Mouse (Mus musculus) ovary, postnatal 14 days (tissue): Measurements from ENCODE around the gene Prpsap2.
"Not testable (repeated sequence)": the region's sequence is repeated elsewhere in the genome, so short reads cannot be mapped to it uniquely, and the experiment has no call there.

Experiments used
- DNase-seq: peaks from one replicate; pipeline ENCODE4 v3.0.0; 2022; ENCODE audit warnings: low spot score

Gene Prpsap2

DNA sequence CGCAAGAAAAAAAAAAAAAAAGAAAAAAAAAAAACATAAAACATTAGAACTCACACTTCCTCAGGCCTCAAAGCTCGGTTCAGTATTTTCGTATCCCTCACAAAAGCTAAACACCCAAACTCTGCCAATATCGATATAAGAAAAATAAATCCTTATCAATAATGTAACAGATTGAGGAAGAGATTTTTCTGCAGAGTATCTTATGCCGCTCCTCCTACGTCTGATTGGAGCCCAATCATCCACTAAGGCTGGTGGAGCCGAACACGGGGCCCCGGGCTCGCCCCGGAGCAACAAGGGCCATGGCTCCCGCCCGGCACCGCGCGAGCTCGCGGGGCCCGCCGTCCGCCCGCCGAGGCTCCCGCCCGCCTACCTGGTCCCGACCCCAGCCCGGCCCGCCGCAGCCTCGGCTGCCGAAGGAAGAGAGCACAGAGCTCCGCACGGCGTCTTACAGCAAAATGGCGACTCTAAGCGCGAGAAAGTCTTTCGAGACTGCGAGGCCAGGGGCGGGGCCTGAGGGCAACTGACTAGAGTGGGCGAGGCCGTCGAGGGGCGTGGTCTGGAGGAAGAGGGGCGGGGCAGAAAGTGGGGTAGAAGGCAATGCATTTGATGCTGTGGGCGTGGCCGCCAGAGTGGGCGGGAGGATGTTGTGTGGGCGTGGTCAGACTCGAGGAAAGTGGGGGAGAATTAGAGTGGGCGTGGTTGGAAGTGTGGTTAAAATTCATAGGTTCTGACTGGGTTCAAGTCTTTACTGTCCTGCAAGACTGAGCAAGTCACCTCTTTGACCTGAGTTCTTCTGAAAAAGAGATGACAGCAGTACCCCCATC is at the start of gene Prpsap2:
Gene Prpsap2, minus strand, starts transcription at position 505 of the 824 bp plus-strand sequence.
- DNase-seq: peak; percentile 100

- no peak for DNase-seq
Measured at GRCm38 (mm10) chr11:61809793-61810192, 47.9 kb upstream of the Prpsap2 start.

DNA sequence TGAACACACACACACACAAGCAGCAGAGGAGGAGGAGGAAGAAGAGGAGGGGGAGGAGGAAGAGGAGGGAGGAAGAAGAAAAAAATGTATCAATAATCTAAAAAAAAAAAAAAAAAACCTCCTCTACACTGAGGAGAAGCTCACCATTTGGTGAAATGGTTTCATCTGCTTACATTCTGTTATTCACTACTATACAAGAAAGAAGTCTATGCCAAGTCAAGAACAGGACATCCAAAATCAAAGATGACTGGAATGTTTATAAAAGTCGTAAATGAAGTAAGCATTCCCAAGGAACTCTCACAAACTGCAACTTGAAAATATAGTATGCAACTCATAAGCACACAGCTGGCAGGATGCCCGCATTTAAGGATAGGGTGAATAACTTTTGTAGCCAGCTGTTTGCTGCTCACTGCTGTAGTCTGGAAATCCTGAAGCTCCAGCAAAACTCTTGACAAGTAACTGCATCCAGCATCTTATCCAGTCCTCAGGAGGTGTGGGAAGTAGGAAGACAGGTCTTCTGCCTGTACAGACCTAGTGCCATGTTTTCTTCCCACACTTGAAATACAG is 46.7 kb upstream of the Prpsap2 start:
- no peak for DNase-seq

DNA sequence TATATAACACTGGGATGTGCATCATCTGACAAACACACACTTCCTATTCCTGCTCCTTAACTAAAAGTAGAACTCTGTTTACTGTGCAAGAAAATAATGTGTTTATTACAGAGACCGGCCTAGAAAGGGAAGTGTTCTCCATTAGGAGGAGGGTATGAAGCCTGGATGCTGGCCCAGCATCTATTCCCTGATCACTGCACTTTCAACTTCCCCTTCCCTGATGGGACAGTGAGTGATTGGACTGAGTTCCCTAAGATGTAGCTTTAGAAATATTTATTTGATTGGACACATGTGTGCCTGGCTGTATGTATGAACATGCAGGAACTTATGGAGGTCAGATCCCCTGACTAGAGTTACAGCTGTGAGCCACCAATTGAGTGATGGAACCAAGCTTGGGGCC is 31.6 kb upstream of the Prpsap2 start:
- DNase-seq: no peak

- no peak for DNase-seq
Measured at GRCm38 (mm10) chr11:61788550-61788949, 26.7 kb upstream of the Prpsap2 start.

DNA sequence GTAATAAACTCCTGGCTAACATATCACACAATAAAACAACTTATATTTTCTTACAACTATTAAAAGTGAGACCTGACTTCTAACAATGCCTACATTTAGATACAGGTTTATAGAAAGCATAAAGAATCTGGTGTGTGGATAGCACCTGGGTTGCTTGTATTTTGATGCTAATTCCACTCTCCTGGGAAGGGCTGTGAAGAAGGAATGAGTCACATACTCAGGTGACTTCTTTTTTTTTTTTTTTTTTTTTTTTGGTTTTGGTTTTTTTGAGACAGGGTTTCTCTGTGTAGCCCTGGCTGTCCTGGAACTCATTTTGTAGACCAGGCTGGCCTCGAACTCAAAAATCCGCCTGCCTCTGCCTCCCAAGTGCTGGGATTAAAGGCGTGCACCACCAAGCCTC is 20.6 kb upstream of the Prpsap2 start:
- not testable (repeated sequence) for DNase-seq

DNA sequence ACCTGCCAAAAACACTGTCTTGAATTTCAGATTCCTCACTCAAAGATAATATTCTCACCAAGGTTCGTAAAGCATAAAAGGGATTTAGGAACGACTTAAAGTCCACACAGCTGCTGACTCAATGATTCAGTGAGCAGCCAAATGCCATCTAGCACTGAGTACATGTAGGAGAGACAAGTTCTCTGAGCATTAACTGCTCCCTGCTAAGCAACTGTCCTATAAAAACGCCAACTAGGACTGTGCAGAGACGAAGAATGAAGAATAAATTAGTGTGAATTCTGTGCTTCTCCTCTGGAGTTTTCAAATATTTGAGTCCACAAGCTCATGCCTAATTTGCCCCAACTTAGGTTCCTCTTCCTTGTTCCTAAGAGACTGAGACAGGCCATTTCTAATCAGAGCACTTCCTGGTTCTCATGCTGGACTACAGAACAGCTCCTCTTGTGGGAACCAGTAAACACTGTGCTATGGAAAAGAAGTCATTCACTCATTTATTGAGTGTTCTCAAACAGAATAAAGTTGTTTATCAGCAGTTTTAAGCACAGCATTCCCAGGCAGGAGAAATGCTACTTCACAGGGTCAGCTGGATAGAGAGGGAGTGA is 12.8 kb upstream of the Prpsap2 start:
- no peak for DNase-seq

- DNase-seq: no peak
Measured at GRCm38 (mm10) chr11:61760518-61760917, 1.4 kb downstream of the Prpsap2 start.

- DNase-seq: no peak
Measured at GRCm38 (mm10) chr11:61757151-61757550, 4.7 kb downstream of the Prpsap2 start.

DNA sequence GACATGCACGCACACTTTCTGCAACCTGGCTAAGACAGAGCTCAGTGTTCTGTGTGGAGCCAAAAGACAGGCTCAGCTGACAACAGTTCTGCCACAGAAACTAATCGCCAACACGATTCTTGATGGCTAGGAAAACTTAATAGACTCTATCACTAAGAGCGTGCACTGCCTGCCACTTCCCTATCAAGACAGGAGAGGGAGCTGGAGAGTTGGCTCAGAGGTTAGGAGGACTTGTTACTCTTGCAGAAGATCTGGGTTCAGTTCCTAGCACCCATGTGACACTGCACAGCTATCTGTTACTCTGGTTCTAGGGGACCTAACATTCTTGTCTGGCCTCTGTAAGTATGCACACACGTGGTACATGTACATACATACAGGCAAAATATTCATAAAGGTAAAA is 10.3 kb downstream of the Prpsap2 start:
- no peak for DNase-seq

- no peak for DNase-seq
Measured at GRCm38 (mm10) chr11:61747161-61747560, 14.7 kb downstream of the Prpsap2 start.

DNA sequence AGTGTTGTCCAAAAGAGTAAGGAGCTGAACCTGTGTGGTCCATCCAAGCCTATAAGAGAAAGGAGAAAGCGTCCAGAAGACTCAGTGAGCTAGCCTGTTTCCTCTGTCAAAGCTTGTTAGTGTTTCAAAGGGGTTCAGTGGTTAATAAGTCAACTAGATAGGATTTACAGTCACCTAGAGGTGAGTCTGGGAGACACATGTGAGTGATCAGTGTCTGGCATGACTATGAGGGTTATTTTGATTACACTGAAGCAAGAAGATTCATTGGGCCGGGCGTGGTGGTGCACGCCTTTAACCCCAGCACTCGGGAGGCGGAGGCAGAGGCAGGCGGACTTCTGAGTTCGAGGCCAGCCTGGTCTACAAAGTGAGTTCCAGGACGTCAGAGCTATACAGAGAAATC is 16.1 kb downstream of the Prpsap2 start:
- DNase-seq: no peak

DNA sequence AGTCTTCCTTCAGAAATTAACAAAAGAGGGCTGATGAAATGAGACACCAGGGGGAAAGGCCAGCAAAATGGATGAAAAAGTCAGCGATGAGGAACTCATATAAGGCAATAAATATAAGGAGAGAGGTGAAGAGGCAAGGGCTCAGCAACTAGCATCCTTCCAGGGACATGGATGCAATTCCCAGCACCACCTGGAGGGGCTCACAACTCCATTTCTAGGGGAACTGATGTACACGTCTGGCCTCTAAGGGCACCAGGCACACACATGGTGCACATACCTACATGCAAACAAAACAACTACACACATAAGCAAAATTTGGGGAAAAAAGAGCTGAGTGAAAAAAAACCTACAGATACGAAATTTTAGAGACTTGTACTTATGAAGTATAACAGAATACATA is 17.4 kb downstream of the Prpsap2 start:
- no peak for DNase-seq

GRCm38 (mm10) chr11:61743768-61744167 is 18.1 kb downstream of the Prpsap2 start:
- DNase-seq: no peak

DNA sequence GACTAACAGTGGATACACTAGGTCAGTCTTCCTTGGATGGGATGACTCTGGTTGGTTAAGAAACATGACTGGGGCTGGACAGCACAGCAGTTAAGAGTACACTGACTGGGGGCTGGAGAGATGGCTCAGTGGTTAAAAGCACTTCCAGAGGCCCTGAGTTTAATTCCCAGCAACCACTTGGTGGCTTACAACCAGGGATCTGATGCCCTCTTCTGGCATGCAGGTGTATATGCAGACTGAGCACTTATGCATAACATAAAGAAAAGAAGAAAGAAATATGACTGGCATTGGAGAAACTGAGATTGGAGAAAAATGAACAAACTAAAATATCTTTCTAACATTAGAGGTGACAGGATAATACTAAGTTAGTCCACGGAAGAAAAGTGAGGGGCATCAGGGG is 21.4 kb downstream of the Prpsap2 start:
- no peak for DNase-seq

GRCm38 (mm10) chr11:61737290-61737689 is 24.6 kb downstream of the Prpsap2 start:
- no peak for DNase-seq

DNA sequence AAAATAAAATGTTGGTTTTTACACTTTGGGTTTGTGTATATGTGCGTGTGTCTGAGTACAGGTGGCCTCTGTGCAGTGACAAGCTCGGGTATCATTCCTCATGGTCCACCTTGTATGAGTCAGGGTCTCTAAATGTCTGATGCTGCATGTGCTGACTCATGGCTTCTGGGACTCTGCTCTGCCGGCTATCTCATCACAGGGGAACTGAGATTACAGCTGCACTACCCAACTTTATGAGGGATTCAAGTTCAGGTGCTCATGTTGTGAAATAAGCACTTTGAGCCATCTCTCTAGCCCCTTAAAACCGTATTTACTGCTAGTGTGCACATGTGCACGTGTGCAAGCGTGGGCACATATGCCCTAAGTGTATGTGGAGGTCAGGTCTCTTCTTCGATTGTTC is 29.2 kb downstream of the Prpsap2 start:
- DNase-seq: no peak

DNA sequence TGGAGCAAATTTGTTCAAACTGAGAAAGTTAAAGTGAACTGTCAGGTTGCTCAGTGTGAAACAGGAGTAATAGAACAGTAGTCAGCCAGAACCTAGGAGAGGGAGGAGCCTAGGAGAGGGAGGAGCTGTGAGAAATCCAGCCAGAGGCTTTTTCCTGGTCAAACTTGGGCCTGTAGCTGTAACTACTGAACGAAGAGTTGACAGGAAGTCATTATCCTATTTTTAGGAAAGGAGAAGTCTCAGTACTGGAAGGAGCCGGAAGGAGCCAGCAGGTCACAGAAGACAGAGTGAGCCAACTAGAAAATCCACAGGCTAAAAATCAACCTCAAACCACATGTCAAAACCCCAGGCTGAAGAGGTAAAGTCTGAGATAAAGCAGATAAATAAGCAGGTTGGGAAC is 33.9 kb downstream of the Prpsap2 start:
- no peak for DNase-seq

DNA sequence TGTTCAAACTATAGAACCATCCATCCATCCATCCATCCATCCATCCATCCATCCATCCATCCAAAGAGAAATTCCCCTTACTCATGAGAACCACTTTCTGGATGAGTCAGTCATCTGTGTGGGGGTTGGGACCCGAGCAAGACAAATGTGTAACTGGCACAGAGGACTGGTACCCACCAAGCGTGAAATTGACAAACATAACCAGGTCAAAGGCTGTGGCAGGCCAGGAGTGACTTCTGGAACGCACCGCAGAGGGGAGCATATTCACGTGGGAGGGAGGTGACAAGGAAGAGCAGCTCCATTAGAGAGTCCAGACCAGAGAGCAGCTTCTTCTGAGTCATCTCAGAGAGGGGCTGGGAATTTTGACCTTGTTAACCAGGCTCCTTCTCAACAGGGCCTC is 39.8 kb downstream of the Prpsap2 start:
- no peak for DNase-seq

GRCm38 (mm10) chr11:61720636-61721035 is 41.3 kb downstream of the Prpsap2 start, which contains the start of gene Slc5a10:
Slc5a10 (minus strand) TSS chr11:61720826.
- DNase-seq: no peak

- no peak for DNase-seq
Measured at GRCm38 (mm10) chr11:61719826-61720225, 42.1 kb downstream of the Prpsap2 start.

DNA sequence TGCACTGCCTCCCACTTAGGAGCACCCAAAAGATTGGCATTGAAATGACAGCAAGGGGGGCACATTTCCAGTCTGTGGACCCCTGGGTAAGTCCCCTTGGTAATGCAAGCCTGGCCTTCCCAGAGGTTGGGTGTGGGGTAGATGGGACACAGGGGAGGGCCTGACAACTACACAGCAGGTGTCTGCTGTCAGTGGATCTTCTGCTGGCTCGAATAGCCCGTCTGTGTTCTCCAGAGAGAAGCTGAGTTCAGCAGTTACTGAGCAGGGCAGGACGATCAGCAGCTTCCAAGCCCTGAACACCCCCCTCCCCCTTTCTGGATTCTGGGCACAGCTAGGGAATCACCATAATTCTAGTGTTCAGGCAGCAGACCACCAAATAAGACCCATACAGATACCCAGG is 42.5 kb downstream of the Prpsap2 start:
- DNase-seq: no peak

DNA sequence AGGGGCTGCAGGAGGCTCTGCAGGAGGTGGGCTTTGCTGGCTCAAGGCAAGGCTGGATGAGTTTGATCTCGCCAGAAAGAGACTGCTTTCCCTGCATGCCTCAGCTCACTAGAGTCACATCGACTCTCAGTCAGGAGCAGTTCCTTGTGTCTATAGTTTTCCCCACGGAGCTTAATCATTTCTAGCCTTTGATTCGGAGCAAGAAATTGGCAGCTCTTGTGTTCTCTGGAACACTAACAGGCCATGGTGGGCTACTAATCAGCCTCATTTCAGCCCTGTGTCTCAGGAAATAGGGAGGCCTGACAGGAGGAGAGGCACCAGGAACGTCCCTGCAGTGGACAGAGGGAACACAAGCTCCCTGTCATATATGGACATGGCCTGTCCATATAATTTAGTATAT is 43.9 kb downstream of the Prpsap2 start:
- DNase-seq: no peak
